Mouse (Mus musculus): Measurements from ENCODE around the gene Sh3gl3.

The Sh3gl3 gene

GRCm38 (mm10) chr7:82294611-82295010, 121.0 kb downstream of the Sh3gl3 start:
- DNase-seq, result peak in 1 of 2 experiments; percentile 48

GRCm38 (mm10) chr7:82308398-82308797, 134.8 kb downstream of the Sh3gl3 start:
- DNase-seq, result no peak

GRCm38 (mm10) chr7:82318515-82318914, 144.9 kb downstream of the Sh3gl3 start:
- no peak for DNase-seq

GRCm38 (mm10) chr7:82326616-82327015, 153.0 kb downstream of the Sh3gl3 start:
- DNase-seq, result peak; percentile 13

GRCm38 (mm10) chr7:82327201-82327600, 153.6 kb downstream of the Sh3gl3 start:
- peak; percentile 21 to 29 for DNase-seq

GRCm38 (mm10) chr7:82327881-82328280, 154.2 kb downstream of the Sh3gl3 start:
- peak; percentile 14 to 18 for DNase-seq

GRCm38 (mm10) chr7:82329831-82330230, 156.2 kb downstream of the Sh3gl3 start:
- no peak for DNase-seq

- no peak for DNase-seq
Observed at GRCm38 (mm10) chr7:82330860-82331259, 157.2 kb downstream of the Sh3gl3 start.

- peak; percentile 12 to 17 for DNase-seq
Observed at GRCm38 (mm10) chr7:82334000-82334399, 160.4 kb downstream of the Sh3gl3 start.

GRCm38 (mm10) chr7:82335211-82336121, 161.8 kb downstream of the Sh3gl3 start, which contains the start of gene Adamtsl3:
Gene Adamtsl3 (plus strand): TSS chr7:82335694.
- peak; percentile 72 to 78 for DNase-seq

GRCm38 (mm10) chr7:82336132-82336531, 162.5 kb downstream of the Sh3gl3 start:
- peak; percentile 57 to 59 for DNase-seq

GRCm38 (mm10) chr7:82338121-82338520, 164.5 kb downstream of the Sh3gl3 start:
- DNase-seq, result no peak

- DNase-seq, result peak in 1 of 2 experiments; percentile 14
Observed at GRCm38 (mm10) chr7:82338532-82338931, 164.9 kb downstream of the Sh3gl3 start.

- DNase-seq, result peak; percentile 45 to 55
Observed at GRCm38 (mm10) chr7:82339214-82339613, 165.6 kb downstream of the Sh3gl3 start.

GRCm38 (mm10) chr7:82341476-82341875, 167.8 kb downstream of the Sh3gl3 start:
- no peak for DNase-seq

- DNase-seq, result no peak
Observed at GRCm38 (mm10) chr7:82346706-82347105, 173.1 kb downstream of the Sh3gl3 start.

- DNase-seq, result no peak
Observed at GRCm38 (mm10) chr7:82349796-82350195, 176.2 kb downstream of the Sh3gl3 start.

GRCm38 (mm10) chr7:82350421-82350820, 176.8 kb downstream of the Sh3gl3 start:
- DNase-seq, result no peak

Measured in cerebellum, postnatal 14 days (tissue).